Mouse (Mus musculus) cerebellum, adult 2 months (tissue): ENCODE data around the gene Phkb.
"Not testable (repeated sequence)": the region's sequence is repeated elsewhere in the genome, so short reads cannot be mapped to it uniquely, and the experiment has no call there.

Source experiments
- CTCF ChIP-seq: fragments of 200-500 bp; IDR thresholded peaks from 2 replicates; pipeline ENCODE4 v1.5.1; 2011; ENCODE audit warnings: low read depth, mild to moderate bottlenecking, control low read depth, low read length, moderate library complexity, borderline replicate concordance; ENCODE audit not compliant: insufficient read depth
- POLR2A ChIP-seq: fragments of 200-500 bp; IDR thresholded peaks from 2 replicates; pipeline ENCODE4 v1.6.1; 2011; ENCODE audit warnings: low read length, control low read depth, borderline replicate concordance; ENCODE audit not compliant: insufficient read depth

DNA sequence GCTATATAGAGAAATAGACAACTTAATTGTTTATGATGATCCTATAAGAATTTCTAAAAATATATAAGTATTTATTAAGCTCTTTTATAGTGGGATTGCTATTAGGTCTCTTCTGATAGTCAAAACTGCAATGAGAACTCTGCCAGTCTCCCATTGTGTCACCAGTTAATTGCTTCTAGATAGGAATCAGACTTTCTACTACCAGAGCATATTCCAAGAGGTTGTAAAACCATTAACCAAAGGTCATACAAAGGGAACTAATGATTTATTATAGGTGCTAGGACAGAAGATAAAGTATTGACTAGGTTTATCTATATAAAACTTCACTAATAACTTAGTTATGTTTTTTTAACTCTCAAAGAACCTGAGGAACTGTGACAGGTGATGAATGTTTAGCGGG, 44.4 kb upstream of the Phkb start:
- not testable (repeated sequence) for TF ChIP-seq CTCF, POLR2A
